8 mouse cellular contexts compared by ENCODE assay signal in the genomic region with DNA sequence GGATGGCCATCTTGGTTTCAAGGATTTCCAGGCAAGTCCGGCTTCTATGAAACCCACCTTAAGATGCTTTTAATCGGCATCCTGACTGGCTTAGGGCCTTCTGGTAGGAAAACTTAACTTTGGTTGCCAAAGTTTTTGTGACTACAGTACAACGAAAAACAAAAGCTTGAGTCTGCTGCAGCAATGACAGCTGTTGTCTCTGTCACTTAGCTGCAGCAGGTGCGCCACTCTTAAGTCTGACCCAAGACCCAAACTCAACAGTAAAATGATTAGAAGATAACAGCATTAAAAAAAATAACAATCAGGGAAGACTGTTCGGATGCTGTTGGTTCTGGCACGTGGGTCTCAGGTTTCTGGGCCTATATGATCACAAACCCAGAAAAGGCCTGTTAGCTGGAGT. TPM values are rescaled to one million over a fixed set of nuclear protein-coding genes. Genes with fewer than 3 reads are reported as not detected.
DNase-seq lines count a peak whose midpoint lies in the region; ATAC-seq and TF ChIP-seq lines count a peak whose summit lies in the region.
"Had no signal": no experiment of that assay in that cellular context is flagged by ENCODE, and none has a peak within 500 bp of the region (broad histone marks: within the 10 kb centered on the region; RNA-seq: fewer than 3 reads in every experiment).

No protein-coding gene starts in this region.

- DNase-seq in lung, adult 2 months = no peak
- DNase-seq in forebrain, embryonic 14.5 days (ENCODE audit: low spot score) = no peak
- DNase-seq in limb, embryonic 14.5 days (ENCODE audit: low spot score) = no peak
- no peak for DNase-seq in gastrocnemius, postnatal 25 days
- DNase-seq in testis, postnatal 14 days (ENCODE audit: low spot score) = no peak
- DNase-seq: kidney, postnatal 4 days had no signal

- WGBS in lung, embryonic 16.5 days = 54% methylated on average over 6 of the region's 6 CpGs
- 72% methylated on average over 6 of the region's 6 CpGs for whole genome bisulfite sequencing in lung, adult 2 months
- 59% methylated on average over 6 of the region's 6 CpGs for WGBS in forebrain, embryonic 14.5 days
- WGBS in limb, embryonic 14.5 days = 66% methylated on average over 6 of the region's 6 CpGs
- 48% methylated on average over 6 of the region's 6 CpGs for WGBS in stomach, embryonic 16.5 days

- peak overlapping the region; percentile 93 for H3K9ac ChIP-seq in lung, embryonic 16.5 days (ENCODE audit: low read length)
- no peak overlapping the region for H3K9ac ChIP-seq in forebrain, embryonic 14.5 days (ENCODE audit: low read length)
- H3K9ac ChIP-seq in limb, embryonic 14.5 days (ENCODE audit: low read depth, low read length, severe bottlenecking) = peak overlapping the region; percentile 93; the same call in 1 of the 2 replicates
- H3K9ac ChIP-seq in stomach, embryonic 16.5 days (ENCODE audit: low read length) = peak overlapping the region; percentile 94

- peak overlapping the region; percentile 94 for H3K4me2 ChIP-seq in lung, embryonic 16.5 days (ENCODE audit: low read depth, low read length)
- H3K4me2 ChIP-seq in forebrain, embryonic 14.5 days (ENCODE audit: low read length) = peak overlapping the region; percentile 83
- H3K4me2 ChIP-seq in limb, embryonic 14.5 days (replicated peaks; ENCODE audit: low read depth, low read length, severe bottlenecking) = peak overlapping the region; percentile 82
- peak overlapping the region; percentile 63 for H3K4me2 ChIP-seq in stomach, embryonic 16.5 days (ENCODE audit: low read depth, low read length)

- ATAC-seq in lung, embryonic 16.5 days (ENCODE audit: low read depth) = no peak
- no peak for ATAC-seq in forebrain, embryonic 14.5 days
- ATAC-seq in limb, embryonic 14.5 days (ENCODE audit: low FRiP score, low read depth) = no peak
- ATAC-seq in stomach, embryonic 16.5 days (ENCODE audit: insufficient read depth, low FRiP score) = no peak

- peak overlapping the region; percentile 98 for H3K27ac ChIP-seq in lung, embryonic 16.5 days (ENCODE audit: low read length)
- H3K27ac ChIP-seq in forebrain, embryonic 14.5 days (ENCODE audit: low read depth, low read length) = peak overlapping the region; percentile 44; the same call in 1 of the 2 replicates
- H3K27ac ChIP-seq in limb, embryonic 14.5 days (replicated peaks; ENCODE audit: low read depth, low read length) = peak overlapping the region; percentile 34; the same call in 1 of the 2 replicates
- H3K27ac ChIP-seq in stomach, embryonic 16.5 days (ENCODE audit: low read length) = peak overlapping the region; percentile 95; the same call in 1 of the 2 replicates

- no peaks in the 10 kb centered on the region for H3K27me3 ChIP-seq in lung, embryonic 16.5 days (ENCODE audit: control insufficient read depth, insufficient read depth, low read depth, low read length)
- H3K27me3 ChIP-seq in forebrain, embryonic 14.5 days (replicated peaks; ENCODE audit: control insufficient read depth, insufficient read depth, low read length) = no peaks in the 10 kb centered on the region
- H3K27me3 ChIP-seq in limb, embryonic 14.5 days (ENCODE audit: control insufficient read depth, insufficient read depth, low read length) = no peaks in the 10 kb centered on the region
- no peaks in the 10 kb centered on the region for H3K27me3 ChIP-seq in stomach, embryonic 16.5 days (ENCODE audit: control insufficient read depth, insufficient read depth, low read length)

- H3K36me3 ChIP-seq in lung, embryonic 16.5 days (ENCODE audit: control insufficient read depth, insufficient read depth, low read length) = peaks cover 11% of the 10 kb centered on the region
- H3K36me3 ChIP-seq in forebrain, embryonic 14.5 days (ENCODE audit: control insufficient read depth, insufficient read depth, low read length) = no peaks in the 10 kb centered on the region
- H3K36me3 ChIP-seq in limb, embryonic 14.5 days (ENCODE audit: control insufficient read depth, insufficient read depth, low read length) = peaks cover 24% of the 10 kb centered on the region
- H3K36me3 ChIP-seq in stomach, embryonic 16.5 days (ENCODE audit: control insufficient read depth, insufficient read depth, low read length) = 0 out of 2 replicates have a peak, but pooled peaks cover 10% of the 10 kb centered on the region

- TF ChIP-seq POLR2A in lung, adult 2 months (IDR thresholded peaks at IDR 0.05; ENCODE audit: borderline replicate concordance, extremely low read depth, low read depth, low read length) = no peak
- no peak for TF ChIP-seq POLR2A in limb, embryonic 14.5 days (IDR thresholded peaks at IDR 0.05; ENCODE audit: borderline replicate concordance, extremely low read depth, insufficient read depth, insufficient read length)

- H3K4me3 ChIP-seq in lung, embryonic 16.5 days (ENCODE audit: low read length) = peak overlapping the region; percentile 91
- H3K4me3 ChIP-seq in lung, adult 2 months (replicated peaks; ENCODE audit: extremely low read depth, low read depth, low read length) = no peak overlapping the region
- peak overlapping the region; percentile 79; the same call in 1 of the 2 replicates for H3K4me3 ChIP-seq in forebrain, embryonic 14.5 days (ENCODE audit: low read depth, low read length)
- peak overlapping the region; percentile 83 for H3K4me3 ChIP-seq in limb, embryonic 14.5 days (replicated peaks; ENCODE audit: low read length)
- peak overlapping the region; percentile 88 for H3K4me3 ChIP-seq in stomach, embryonic 16.5 days (replicated peaks; ENCODE audit: low read length)

- no peak for TF ChIP-seq CTCF in lung, adult 2 months (IDR thresholded peaks at IDR 0.05; ENCODE audit: insufficient read depth, low read length)

- H3K9me3 ChIP-seq in lung, embryonic 16.5 days (ENCODE audit: control insufficient read depth, low read length) = no peaks in the 10 kb centered on the region
- H3K9me3 ChIP-seq in forebrain, embryonic 14.5 days (replicated peaks; ENCODE audit: control insufficient read depth, low read length) = no peaks in the 10 kb centered on the region
- H3K9me3 ChIP-seq in limb, embryonic 14.5 days (ENCODE audit: control insufficient read depth, low read length) = no peaks in the 10 kb centered on the region
- no peaks in the 10 kb centered on the region for H3K9me3 ChIP-seq in stomach, embryonic 16.5 days (replicated peaks; ENCODE audit: control insufficient read depth, low read length)

- peaks cover 40% of the 10 kb centered on the region for H3K4me1 ChIP-seq in lung, embryonic 16.5 days (replicated peaks; ENCODE audit: control insufficient read depth, insufficient read depth, low read length)
- peaks cover 9% of the 10 kb centered on the region for H3K4me1 ChIP-seq in lung, adult 2 months (ENCODE audit: control insufficient read depth, insufficient read depth, low read length)
- peaks cover 23% of the 10 kb centered on the region for H3K4me1 ChIP-seq in forebrain, embryonic 14.5 days (ENCODE audit: control insufficient read depth, insufficient read depth, low read length)
- peaks cover 23% of the 10 kb centered on the region for H3K4me1 ChIP-seq in limb, embryonic 14.5 days (ENCODE audit: control insufficient read depth, insufficient read depth, low read length)
- H3K4me1 ChIP-seq in stomach, embryonic 16.5 days (ENCODE audit: control insufficient read depth, insufficient read depth, low read length) = peaks cover 39% of the 10 kb centered on the region

RNA-seq across cellular contexts. Expression of gene Tgif2, which starts 1.0 kb away (rescaled TPM):
- polyA plus RNA-seq in lung, embryonic 16.5 days (2015; fragmentation: Nextera tagmentation; extraction: Ambion mirVana) = 43.9 and 47.7 TPM in 2 replicates
- polyA plus RNA-seq in lung, adult 2 months (2012; rRNA removed) = 8.4 and 11.8 TPM in 2 replicates
- polyA plus RNA-seq in forebrain, embryonic 14.5 days (2014; fragmentation: Nextera tagmentation; extraction: Ambion mirVana) = 45.1 and 48.0 TPM in 2 replicates
- polyA plus RNA-seq in limb, embryonic 14.5 days (2012; rRNA removed) = 57.2 and 82.2 TPM in 2 replicates
- polyA plus RNA-seq in limb, embryonic 14.5 days (2014; fragmentation: Nextera tagmentation; extraction: Ambion mirVana) = 64.9 and 71.7 TPM in 2 replicates
- 33.7 and 36.5 TPM in 2 replicates for polyA plus RNA-seq in stomach, embryonic 16.5 days (2015; fragmentation: Nextera tagmentation; extraction: Ambion mirVana)
- under 1 TPM; 0.46 to 0.86 TPM for total RNA-seq in gastrocnemius, postnatal 25 days (2021)

RNA-seq across cellular contexts. Expression of gene 4930518I15Rik, which starts 18.9 kb away (rescaled TPM):
- polyA plus RNA-seq in lung, embryonic 16.5 days (2015; fragmentation: Nextera tagmentation; extraction: Ambion mirVana) = 7.6 and 9.2 TPM in 2 replicates
- polyA plus RNA-seq in lung, adult 2 months (2012; rRNA removed) = 0.89 and 1.7 TPM in 2 replicates
- 2.7 and 4.7 TPM in 2 replicates for polyA plus RNA-seq in forebrain, embryonic 14.5 days (2014; fragmentation: Nextera tagmentation; extraction: Ambion mirVana)
- 2.6 and 3.2 TPM in 2 replicates for polyA plus RNA-seq in limb, embryonic 14.5 days (2012; rRNA removed)
- 5.2 and 7.0 TPM in 2 replicates for polyA plus RNA-seq in limb, embryonic 14.5 days (2014; fragmentation: Nextera tagmentation; extraction: Ambion mirVana)
- polyA plus RNA-seq in stomach, embryonic 16.5 days (2015; fragmentation: Nextera tagmentation; extraction: Ambion mirVana) = 6.7 and 7.3 TPM in 2 replicates
- under 1 TPM; 0.33 to 0.99 TPM for total RNA-seq in gastrocnemius, postnatal 25 days (2021)

RNA-seq across cellular contexts. Expression of gene Rab5if, which starts 24.1 kb away (rescaled TPM):
- 164 and 170 TPM in 2 replicates for polyA plus RNA-seq in lung, embryonic 16.5 days (2015; fragmentation: Nextera tagmentation; extraction: Ambion mirVana)
- 82.5 and 104 TPM in 2 replicates for polyA plus RNA-seq in lung, adult 2 months (2012; rRNA removed)
- 163 and 174 TPM in 2 replicates for polyA plus RNA-seq in forebrain, embryonic 14.5 days (2014; fragmentation: Nextera tagmentation; extraction: Ambion mirVana)
- 106 and 120 TPM in 2 replicates for polyA plus RNA-seq in limb, embryonic 14.5 days (2012; rRNA removed)
- 167 and 171 TPM in 2 replicates for polyA plus RNA-seq in limb, embryonic 14.5 days (2014; fragmentation: Nextera tagmentation; extraction: Ambion mirVana)
- polyA plus RNA-seq in stomach, embryonic 16.5 days (2015; fragmentation: Nextera tagmentation; extraction: Ambion mirVana) = 173 and 190 TPM in 2 replicates
- 10 to 100 TPM; 86.8 to 87.6 TPM for total RNA-seq in gastrocnemius, postnatal 25 days (2021)

RNA-seq across cellular contexts. Expression of gene Sla2, which starts 48.2 kb away (rescaled TPM):
- 0.63 and 2.0 TPM in 2 replicates for polyA plus RNA-seq in lung, embryonic 16.5 days (2015; fragmentation: Nextera tagmentation; extraction: Ambion mirVana)
- 0.86 and 0.95 TPM in 2 replicates for polyA plus RNA-seq in lung, adult 2 months (2012; rRNA removed)
- 0.09 and 0.11 TPM in 2 replicates for polyA plus RNA-seq in forebrain, embryonic 14.5 days (2014; fragmentation: Nextera tagmentation; extraction: Ambion mirVana)
- polyA plus RNA-seq in limb, embryonic 14.5 days (2012; rRNA removed) = 0.15 and 0.27 TPM in 2 replicates
- polyA plus RNA-seq in limb, embryonic 14.5 days (2014; fragmentation: Nextera tagmentation; extraction: Ambion mirVana) = 0.23 and 0.26 TPM in 2 replicates
- polyA plus RNA-seq in stomach, embryonic 16.5 days (2015; fragmentation: Nextera tagmentation; extraction: Ambion mirVana) = 0.39 and 0.41 TPM in 2 replicates
- total RNA-seq in gastrocnemius, postnatal 25 days (2021) = not detected

Comparison
In these comparisons a context has a peak if more than half of its experiments do, and no peak if none do; other contexts are left out.
1. H3K27ac ChIP-seq: peak in every context shown above with its lines; median percentile 98 in lung, embryonic 16.5 days; 95 in stomach, embryonic 16.5 days; 44 in forebrain, embryonic 14.5 days; 34 in limb, embryonic 14.5 days.